Mouse (Mus musculus): ENCODE measurements at regions not wholly inside any gene's neighbourhood (a gene's known extent, or its start where the extent isn't known, plus 50 kb on each side); places are given as distances from the start of the nearest gene placed in this dataset.

DNA sequence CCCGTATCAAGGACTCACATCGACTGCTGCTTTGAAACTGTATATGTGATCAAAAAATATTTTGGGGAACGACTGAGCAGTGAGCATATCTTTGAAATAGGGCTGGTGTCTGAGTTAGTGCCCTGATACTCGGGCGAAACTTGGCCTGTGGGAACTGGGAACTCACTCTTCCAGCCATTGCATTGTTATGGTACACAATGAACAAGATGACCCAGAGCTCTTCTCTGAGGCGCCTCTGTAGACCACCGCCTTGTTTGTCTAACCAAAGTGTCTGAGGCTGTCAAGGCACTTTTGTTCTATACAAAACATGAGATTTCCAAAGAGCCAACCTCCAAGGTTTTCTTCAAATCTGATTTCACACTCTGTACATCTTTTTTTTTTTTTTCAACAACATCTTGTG is 201.5 kb downstream of the Cog6 start:
- no peak for TF ChIP-seq FLI1 (IDR thresholded peaks at IDR 0.05; ENCODE audit: low read length)
- TF ChIP-seq GATA1 (IDR thresholded peaks at IDR 0.05; ENCODE audit: borderline replicate concordance, low read length) = no peak

Data from megakaryocyte, embryonic 14.5 days (primary cell).